Mouse (Mus musculus) frontal cortex, postnatal 36 days (tissue): ENCODE results near the gene Slc35d2.

Experiments
- DNase-seq, 2 experiments: peaks; one replicate each; pipeline ENCODE4 v3.0.0; 2022; ENCODE audit warnings: low spot score in 2 of 2

Slc35d2 gene

DNA sequence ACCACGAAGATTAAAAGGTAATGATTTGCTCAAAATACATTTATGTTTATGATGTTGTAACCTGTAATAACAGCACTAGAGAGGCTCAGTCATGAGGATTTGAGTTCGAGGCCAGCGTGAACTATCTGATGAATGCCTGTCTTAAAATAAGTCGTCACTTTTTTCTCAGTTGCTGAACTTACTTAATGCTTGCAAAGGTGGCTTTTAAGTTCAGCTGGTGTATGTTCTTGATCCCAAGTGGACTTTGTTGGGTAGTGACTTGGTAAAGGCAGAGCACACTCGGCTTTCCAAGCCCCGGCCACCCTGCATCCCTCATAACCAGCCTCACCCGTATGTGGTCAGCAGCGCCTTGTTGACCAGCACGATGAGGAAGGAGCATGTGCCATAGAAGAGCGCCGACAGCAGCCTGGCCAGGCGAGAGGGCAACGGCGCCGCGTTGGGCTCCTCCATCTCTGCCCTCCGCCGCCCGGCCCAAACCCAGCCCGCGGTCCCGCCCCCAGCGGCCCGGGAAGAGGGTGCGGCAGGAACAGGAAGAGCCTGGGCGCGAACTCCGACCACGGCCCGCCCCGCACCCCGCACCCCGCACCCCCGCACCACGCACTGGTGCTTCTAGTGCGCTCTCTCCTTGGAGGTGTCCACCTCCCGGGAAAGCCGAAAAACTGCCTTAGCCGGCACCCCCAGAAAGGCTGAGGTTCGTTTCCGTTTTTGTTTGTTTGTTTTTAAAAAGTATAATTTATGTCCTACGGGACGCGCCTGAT lies at the start of gene Slc35d2:
Slc35d2 (minus strand) TSS at position 511 of the 758 bp plus-strand sequence.
- no peak for DNase-seq

DNA sequence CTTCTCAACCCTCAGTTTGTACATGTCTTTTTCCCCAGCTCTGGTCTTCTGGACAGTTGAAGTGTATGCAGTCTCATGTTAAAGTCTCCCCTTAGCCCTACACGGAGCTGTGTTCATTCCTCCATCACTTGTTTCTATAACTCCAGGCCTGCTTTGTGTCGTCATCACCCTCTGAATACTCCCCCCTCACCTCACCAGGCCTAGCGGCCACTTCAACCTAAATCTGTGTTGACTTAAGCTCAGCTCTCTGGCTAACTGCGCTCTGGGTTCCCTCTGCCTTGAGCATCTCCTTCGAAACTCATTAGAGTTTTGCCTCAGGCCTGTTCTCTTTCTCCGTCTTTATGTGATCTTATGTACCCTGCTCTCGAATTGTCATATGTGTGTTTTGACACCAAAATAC lies 48.8 kb upstream of the Slc35d2 start:
- no peak for DNase-seq

DNA sequence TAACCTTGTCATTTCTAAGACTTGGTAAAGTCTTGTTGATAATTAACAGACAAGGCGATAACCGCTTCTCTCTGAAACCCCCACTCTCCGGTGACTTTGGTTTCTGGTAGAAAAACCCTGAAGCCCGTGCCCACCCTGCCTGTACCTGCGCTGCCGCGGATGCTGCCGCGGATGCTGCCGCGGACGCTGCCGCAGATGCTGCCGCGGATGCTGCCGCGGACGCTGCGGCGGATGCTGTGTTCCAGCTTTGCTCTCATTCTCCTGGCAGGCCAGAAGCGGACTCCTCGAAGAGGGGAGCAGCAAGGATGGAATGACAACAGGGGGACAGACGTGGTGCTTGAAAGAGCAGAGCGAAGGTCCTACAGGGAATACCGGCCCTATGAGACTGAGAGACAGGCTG lies 40.6 kb upstream of the Slc35d2 start:
- no peak for DNase-seq

DNA sequence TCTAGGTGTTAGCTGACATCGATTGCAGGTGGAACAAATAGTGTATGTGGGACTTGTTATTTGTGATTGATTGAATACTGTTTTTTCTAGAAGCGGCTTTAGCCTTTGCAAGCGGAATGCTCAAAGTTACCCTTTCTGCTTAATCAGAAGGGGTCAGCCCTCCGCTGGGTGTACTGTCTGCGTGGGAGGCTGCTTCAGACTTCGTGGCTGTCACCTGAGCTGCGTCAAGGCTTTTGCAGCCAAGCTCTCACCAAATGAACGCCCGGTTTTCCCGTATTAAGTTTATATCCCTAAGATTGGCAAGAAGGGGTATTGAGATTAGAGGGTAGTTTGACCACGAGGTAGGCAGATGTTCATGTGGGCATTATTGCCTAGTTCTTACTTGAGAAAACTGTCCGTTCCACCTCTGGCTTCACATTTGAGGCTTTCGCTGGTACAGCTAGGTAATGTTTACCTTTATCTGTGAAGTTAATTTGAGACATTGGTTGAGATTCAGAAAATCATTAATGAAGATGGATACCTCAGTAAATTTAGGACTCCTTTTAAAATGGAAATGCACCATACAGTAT lies 34.1 kb upstream of the Slc35d2 start:
- DNase-seq, result no peak

DNA sequence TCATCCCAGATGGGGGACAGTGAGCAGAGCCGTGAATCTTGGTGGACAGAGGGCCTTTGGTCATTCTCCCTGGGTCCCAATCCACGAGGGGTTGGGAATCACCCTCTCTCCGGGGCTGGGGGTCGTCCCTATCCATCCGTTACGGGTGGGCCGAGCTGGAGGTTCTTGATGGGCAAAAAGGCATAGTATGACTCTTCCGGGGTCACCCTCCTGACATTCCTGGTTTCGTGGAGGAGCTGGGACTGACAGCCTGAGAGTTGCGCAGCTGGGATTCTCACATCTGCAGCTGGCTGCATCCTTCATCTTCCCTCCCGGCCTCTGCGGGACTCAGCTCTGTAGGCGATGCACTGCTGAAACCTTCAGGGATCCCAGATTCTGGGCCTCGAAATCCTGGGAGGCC lies 33.5 kb upstream of the Slc35d2 start:
- DNase-seq, result peak; percentile 24 to 40

DNA sequence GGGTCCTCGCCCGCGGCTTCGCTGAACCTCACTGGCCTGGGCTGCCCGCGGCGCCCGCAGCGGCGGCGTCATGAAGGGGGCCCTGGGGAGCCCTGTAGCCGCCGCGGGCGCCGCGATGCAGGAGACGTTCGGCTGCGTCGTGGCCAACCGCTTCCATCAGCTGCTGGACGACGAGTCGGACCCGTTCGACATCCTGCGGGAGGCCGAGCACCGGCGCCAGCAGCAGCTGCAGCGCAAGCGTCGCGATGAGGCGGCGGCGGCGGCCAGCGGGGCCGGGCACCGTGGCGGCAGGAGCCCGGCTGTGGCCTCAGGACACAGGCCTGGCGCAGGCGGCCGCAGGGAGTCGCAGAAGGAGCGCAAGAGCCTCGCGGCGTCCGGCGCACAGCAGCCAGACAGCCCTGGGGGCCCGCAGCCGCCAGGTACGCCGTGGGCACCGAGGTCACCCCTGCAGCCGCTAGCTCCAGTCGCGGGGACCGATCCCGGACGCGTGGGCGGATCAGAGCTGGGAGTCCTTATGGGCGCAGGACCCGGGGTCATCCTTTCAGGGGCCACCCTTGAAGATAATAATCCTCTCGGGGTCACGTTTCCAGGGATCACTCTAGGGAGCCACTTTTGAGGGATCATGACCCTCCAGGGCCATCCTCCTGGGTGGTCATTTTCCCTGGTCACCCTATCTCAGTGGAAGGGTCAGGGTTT lies 32.9 kb upstream of the Slc35d2 start:
- DNase-seq, result peak; percentile 38

DNA sequence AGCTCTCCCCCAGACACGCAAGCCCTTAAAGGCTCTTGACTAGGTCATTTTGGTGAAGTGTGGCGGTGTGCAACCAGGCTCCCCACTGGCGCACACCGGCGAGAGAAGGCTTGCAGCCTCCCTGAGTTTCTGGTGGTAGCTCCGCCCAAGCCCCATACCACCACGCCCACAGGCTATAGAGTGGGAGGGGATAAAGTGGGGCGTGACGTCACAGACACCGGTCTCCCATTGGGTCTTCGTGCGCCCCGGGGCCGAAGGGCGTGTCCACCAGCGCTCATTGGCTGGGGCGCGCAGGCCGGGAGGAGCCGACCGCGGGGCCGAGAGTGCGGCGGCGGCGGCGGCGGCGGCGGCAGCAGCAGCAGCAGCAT lies 32.4 kb upstream of the Slc35d2 start, which contains the start of gene Habp4:
Habp4 (plus strand) TSS at position 277 of the 368 bp plus-strand sequence.
- DNase-seq, result peak; percentile 97 to 98

DNA sequence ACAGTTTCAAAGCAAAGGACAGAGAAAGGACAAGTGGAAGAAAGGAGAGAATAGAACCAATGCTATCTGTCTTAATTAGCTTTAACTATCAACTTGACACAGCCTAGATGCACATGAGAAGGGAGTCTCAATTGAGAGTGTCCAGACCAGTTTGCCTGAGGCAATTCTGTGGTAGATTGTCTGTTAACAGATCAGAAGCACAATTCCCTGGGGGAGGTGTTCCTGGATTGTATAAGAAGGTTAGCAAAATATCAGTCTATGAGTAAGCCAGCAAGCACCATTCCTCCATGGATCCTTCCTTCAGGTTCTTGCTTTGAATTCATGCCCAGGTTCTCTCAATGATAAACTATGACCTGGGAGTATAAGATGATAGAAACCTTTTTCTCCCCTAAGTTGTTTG lies 27.8 kb upstream of the Slc35d2 start:
- no peak for DNase-seq

DNA sequence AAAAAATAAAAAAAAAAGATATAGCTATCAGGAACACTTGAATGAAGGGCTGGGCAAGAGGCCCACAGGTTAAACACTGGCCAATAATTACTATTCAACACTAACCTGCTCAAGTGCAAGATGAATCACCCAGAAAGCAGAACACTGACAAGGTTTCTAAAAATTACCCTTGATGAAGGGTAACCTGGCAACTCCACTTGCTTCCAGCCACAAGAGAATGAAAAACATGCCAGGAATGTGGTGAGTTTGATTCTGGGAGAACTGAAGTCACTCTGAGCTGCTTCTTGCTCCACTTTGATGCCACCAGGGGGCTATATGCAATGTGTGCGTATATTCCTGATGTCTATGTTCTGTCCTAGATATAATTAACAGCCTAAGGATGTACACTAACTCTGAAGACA lies 26.0 kb upstream of the Slc35d2 start:
- no peak for DNase-seq

DNA sequence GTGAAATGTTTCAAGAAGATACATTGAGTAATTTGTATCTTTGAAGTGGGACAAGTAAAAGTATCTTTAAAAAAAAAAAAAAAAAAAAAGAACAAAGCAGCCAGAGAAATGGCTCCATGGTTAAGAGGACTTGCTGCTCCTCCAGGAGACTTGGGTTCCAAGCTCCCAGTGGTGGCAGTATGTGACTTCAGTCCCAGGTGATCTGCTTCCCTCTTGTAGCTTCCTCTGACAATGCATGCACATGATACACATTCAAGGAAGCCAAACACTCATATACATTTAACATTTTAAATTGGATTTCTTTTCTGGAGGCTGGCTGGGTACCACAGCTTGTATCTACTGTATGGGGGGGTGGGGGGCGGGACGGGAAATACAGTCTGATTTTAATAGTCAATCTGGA lies 25.5 kb upstream of the Slc35d2 start:
- DNase-seq, result no peak

DNA sequence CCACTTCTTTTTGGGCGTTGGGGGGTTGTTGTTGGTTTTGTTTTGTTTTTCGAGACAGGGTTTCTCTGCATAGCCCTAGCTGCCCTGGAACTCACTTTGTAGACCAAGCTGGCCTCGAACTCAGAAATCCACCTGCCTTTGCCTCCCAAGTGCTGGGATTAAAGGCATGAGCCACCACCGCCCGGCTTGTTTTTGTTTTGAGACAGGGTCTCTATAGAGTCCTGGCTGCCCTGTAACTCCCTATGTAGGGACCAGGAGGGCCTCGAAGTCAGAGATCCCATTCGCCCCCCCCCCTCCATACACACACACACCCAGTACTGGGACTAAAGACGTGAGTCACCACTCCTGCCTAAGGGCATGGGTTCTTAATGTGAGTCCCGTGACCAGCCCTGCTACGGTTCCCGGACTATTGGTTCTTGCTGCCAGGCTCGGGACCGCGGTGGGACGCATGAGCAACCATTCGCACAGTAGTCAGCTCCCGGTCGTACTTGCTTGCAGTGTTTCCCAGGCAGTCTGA lies 24.6 kb upstream of the Slc35d2 start:
- DNase-seq, result no peak

DNA sequence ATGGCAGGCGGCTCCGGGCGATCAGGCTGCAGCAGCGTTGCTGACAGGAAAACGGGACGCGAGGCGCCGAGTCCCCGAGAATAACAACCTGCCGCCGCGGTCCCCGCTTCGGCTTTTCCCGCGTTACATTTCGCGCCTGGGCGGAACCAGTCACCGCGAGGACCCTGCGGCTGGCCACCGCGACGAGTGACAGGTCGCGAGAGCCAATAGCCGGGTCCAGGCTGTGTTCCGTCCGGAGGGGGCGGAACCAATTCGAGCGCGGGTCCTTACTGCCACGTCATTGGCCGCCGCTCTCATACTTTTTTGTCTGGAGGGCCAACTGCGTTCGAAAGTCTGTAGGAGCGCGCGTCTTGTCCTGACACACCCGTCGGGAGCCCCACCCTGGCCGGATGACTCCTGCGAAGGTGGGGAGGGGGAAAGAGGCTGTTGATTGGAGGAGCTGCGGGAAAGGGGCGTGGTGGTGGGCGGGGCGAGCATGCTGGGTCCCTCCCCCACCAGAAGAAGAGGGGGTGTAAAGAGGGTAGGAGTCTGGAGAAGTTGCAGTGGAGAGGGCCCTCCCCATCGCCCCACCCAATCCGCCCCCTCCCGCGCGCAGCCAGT lies 24.0 kb upstream of the Slc35d2 start, which contains the start of gene Zfp367:
Zfp367 (minus strand) TSS at position 120 of the 600 bp plus-strand sequence.
- DNase-seq, result peak; percentile 93 to 97

DNA sequence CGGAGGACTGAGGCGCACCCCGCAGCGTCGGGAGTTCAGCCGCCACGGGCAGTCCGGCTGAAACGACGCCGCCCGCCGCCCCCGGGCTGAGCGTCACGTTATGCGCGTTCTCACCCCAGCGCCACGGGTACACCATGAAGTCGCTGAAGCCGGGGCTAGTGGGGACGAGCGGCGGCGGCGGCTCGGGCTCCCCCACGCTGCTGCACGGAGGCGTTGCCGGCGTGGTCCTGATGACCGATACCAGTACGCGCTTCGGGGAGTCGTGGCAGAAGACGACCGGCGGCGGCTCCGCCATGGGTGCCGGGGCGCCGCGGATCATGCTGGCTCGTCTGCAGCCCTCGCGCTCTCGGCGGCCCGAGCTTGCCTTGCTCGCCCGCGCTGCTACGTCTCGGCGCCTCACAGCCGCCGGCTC lies 23.5 kb upstream of the Slc35d2 start:
- DNase-seq, result peak; percentile 46 to 66

DNA sequence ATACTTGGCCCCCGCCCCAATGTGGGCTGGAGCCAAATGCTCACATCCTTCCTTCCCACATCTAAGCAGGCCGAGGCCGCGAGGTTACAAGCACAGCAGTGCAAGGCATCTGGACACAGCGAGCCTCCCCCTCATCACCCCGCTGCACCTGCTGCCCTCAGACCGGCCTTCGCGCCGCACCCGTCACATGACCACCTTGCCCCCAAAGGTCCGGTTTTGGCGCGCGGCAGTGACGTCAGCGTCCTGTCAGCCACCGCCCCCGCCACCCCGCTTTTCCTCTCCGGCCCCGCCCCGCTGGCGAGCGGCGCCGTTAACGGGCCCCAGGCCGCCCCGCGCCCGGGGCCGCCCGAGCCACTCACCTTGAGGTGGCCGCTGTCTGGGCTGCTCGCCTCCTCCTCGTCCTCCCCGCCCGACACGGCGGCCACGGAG lies 23.1 kb upstream of the Slc35d2 start:
- peak; percentile 68 to 80 for DNase-seq

DNA sequence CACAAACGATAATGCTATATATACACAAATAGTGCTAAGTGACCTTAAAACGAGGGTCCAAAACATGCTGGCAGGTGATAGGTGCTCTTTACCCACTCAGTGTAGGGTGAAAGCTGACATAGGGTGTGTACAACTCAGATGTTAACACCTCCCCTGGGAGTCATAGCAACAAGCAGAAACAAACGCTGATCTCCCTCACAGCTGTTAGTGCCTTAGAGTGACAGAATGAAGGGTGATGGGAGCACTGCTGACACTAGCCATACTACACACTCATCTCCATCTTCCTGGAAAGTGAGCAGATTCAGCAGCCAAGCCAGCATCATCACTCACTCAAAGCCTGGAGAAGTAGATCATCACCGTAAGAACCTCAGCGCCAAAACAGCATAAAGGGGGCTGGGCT lies 21.0 kb upstream of the Slc35d2 start:
- DNase-seq, result no peak

DNA sequence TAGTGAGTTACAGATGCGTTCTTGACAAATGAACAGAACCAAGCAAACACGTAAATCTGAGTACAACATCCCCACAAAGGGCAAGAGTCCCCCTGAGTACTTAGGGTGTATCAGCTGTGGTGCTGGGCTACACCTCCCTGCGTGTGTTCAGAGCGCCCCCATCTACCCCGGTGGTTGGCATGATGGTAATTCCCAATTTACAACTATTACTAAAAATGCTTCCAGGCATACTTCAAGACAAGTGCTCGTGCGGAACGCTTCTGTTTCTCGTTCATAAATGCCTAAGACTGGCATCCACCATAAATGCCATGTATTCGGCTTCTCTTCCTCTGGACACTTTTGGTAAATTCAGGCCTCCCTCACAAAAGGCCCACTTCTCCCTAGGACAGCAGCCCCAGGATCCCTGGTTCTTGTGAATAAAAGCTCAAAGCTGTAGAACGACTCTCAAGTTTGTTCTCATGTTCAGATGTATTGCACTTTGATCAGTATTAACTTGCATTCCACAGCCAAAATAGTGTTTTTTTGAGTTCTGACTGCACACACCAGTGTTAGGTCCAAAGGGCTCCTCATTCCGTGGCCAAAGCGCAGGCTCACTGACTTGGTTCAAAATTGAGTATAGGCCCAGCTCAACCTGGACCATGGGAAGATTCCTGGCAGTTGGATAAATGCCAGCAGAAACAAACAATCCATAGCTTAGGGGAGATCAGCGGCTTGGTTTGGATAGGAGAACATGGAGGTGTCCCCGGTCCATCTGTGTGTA lies 628 bp upstream of the Slc35d2 start:
- DNase-seq, result peak in 1 of 2 experiments; percentile 19

DNA sequence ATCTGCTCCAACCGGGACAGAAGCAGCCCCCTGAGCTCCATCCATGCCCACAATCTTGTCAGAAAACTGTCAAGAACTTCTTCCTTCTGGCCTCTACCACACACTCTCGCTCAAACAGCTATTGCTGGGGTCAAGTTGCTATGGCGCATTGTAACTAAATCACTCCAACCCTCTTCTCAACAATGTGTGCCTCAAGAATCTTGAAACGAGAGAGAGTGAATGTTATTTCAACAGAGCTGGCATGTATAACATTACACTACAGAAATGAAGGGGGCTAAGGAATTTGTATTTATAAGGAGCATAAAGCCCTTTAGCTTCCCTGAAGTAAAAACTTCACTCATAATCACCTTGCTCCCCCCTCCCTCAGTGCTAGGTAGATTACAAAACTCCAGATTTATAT lies 2.9 kb downstream of the Slc35d2 start:
- no peak for DNase-seq

DNA sequence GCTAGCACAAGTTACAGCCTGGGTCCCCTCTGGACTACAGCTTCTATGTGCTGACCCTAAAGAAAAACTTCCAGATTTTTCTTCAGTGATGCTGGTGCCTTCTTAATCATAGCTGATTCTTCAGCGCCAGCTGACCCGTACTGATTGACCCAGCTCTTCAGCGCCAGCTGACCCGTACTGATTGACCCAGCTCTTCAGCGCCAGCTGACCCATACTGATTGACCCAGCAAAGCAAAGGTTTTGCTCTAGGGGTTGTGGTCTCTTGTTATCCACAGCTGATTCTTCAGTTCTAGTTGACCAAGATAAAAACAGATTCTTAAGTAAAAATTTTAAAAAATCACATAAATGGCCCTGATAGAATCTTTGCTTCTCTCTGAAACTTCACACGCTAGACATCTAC lies 4.3 kb downstream of the Slc35d2 start:
- DNase-seq, result no peak

DNA sequence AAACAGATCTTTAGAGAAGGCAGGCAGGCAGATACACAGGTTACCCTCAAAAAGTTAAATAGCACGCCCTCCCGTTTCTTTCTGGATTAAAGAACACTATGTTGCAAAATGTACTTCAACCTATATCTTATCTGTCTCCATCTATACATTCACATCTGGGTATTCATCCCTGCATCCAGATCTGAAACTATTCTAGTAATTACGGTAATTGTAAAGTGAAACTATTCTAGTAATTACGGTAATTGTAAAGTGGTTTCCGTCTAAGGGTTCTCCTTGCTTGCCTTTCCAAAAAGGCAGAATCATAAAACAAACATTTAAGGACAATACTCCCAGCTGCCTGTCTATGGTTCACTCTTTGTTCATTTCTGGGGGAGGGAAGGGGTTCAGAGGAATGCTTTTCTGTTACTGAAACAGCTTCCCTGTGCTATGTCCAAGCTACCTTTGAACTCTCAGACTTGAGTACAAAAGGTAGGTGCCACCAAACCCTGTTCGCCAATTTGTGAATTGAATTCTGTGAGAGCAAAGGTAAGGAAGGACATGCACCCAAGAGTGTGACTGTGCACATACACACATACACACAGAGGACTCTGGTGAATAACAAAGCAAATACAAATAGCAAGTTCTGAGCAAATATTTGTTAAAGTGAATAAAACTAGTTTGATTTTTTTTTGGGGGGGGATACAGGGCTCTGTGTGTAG lies 5.5 kb downstream of the Slc35d2 start:
- no peak for DNase-seq

DNA sequence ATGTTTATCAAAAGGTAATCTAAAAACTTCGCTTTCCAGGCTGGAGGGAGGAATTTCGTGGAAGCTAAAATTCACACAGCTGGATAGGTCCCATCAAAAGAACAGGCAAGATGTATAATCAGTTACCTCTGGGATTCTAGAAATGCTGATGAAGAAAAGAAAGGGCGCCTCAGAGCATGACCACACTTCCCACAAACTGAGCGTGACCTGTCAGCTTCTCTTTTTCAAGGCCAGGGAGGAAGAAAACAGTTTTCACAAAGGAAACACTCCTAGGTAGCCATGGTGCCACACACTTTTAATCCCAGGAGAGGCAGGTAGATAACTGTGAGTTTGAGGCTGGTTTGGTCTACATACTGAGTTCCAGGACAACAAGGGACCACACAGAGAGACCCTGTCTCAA lies 8.4 kb downstream of the Slc35d2 start:
- no peak for DNase-seq

DNA sequence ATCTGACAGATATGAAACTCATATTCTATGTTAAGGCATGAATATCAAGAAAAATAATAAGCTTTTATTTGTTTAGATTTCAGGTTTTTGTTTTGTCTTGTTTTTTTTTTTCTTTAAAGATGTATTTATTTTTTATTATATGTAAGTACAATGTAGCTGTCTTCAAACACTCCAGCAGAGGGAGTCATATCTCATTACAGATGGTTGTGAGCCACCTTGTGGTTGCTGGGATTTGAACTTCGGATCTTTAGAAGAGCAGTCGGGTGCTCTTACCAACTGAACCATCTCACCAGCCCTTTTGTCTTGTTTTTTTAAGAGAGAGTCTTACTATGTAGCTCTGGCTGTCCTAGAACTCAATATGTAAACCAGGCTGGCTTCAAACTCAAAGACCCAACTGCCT lies 11.7 kb downstream of the Slc35d2 start:
- no peak for DNase-seq
